Mouse (Mus musculus): ENCODE measurements around the gene Epc2. TPM values are rescaled to one million over a fixed set of nuclear protein-coding genes. Genes with fewer than 3 reads are reported as not detected.

Gene Epc2
- polyA plus RNA-seq, 1 experiment from 2014 or later, result 11.9 TPM

Other genes with a start within 250 kb of the Epc2 start
- 15.2 TPM in 2 replicates for gene Kif5c, start 167.8 kb downstream of the Epc2 start, polyA plus RNA-seq (2014; fragmentation: Nextera tagmentation; extraction: Ambion mirVana)

Data from limb, embryonic 11.5 days (tissue).